Mouse (Mus musculus) T-helper 1 cell (primary cell): Measurements from ENCODE around the gene Abcc5.

Experiments
- in situ Hi-C: fragments of 300-600 bp; cut with MboI, MseI; formaldehyde crosslinking; loops from one replicate; pipeline ENCODE4 v1.15.1; 2025; ENCODE audit warnings: high pct_unique_total_duplicates

Abcc5 gene

DNA sequence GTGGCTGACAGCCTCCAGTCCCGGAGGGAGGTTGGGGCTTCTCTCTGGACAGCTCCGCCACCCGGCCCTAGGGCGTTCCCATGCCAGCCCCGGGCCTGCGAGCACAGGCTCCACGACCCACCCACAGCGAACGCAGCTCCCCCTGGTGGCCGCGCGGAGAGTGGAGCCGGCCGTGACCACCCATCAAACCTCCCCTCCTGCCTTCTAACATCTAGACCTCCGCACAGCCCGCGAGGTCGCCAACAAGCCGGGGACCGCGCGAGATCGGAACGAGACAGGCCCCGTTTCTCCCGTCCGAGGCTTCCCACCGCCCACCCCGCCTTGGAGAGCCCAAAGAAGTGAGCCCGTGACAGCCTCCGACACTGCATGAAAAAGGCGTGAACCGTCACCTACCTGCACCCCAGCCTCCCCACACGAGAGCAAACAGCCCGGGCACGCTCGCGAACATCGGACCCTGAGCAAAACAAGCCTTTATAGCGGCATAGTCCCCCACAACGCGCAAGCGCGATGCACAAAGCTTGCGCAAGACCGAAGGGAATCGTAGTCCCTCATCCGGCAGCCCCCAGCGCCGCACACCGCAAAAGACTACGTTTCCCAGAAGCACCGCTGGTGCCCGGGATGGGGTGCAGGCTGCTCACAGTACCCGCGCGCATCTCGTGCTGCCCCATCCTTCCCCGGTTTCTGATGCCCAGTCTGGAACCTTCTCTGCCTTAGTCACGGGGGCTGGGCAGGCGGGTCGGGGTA, at the start of gene Abcc5:
Gene Abcc5 (minus strand): TSS at position 540 of the 744 bp plus-strand sequence.
- in situ Hi-C loops: no loop called here

DNA sequence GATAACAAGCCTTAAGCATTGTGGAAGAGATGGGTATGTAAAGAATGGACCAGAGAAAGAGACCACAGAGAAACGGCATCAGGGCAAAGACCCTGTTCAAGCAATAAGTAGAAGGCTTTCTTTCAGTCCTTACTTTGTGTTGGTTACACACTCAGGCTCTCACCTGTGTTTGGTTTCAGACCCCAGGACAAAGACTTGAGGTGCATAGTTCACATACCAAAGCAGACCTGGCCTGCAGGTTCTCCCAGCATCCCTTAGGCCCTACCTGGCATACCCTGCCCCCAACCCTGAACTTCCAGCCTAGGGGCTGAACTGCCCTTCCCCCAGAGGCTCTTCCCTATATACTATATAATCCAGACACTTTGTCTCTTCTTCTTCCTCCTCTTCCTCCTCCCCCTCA, 49.1 kb upstream of the Abcc5 start:
- in situ Hi-C loops: no loop called here

DNA sequence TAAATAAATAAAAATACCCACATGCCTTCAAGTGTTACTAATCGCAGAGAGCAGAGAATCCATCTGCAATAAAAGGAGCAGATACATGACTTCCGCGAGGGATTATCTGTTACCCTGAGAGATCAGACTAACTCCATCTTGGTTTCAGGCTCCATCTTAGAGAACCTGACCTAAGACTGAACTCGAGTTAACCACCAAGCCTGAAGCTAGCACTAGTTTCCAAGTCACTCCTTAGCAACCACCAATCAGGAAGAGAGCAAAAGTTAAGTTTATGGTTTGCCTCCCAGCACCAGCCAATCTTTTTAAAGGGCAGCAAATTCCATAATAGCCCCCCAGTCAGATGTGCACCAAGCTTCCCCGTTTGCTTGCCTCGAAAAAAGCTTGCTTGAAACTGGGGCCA, 48.6 kb upstream of the Abcc5 start:
- in situ Hi-C loops: loop anchor here (5.0 to 25.0 kb wide), 2 partner anchors 37 to 712 kb away; partner anchors contain the start of gene B3gnt5

DNA sequence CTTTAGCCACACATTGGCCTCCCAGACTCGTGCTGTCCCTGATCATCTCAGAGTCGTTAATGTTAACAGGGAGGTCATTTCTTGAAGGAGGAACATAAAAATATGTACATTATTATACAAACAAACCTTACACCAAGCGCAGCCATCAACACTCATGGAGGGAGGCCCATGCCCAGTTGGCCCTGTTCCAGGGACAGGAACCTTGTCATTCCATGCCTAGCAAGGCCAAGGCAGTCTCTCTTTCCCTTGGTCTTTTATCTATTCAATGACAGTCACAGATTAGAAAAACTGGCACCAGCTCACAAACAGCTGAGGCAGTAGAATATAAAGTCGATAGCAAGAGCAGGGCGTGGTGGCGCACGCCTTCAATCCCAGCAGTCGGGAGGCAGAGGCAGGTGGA, 48.0 kb upstream of the Abcc5 start:
- in situ Hi-C loops: loop anchor here (5.0 to 25.0 kb wide), 2 partner anchors 37 to 712 kb away; partner anchors contain the start of gene B3gnt5

DNA sequence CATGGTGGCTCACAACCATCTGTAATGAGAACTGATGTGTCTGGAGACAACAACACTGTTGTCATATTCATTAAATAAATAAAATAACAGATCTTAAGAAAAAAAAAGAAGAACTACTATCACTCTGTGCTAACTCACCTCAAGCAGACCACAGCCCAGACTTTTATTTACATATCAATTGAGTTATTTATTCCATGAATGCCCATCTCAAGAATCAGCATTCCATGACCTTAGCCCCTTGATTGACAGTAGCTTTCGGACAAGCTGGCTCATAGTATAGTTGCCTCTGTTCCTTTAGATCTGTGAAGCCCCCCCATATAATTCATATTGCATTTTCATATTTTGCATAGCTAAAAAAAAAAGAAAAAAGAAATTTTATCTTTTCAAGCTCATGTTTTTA, 47.6 kb upstream of the Abcc5 start:
- in situ Hi-C loops: loop anchor here (5.0 to 25.0 kb wide), 2 partner anchors 36 to 711 kb away; partner anchors contain the start of gene B3gnt5

DNA sequence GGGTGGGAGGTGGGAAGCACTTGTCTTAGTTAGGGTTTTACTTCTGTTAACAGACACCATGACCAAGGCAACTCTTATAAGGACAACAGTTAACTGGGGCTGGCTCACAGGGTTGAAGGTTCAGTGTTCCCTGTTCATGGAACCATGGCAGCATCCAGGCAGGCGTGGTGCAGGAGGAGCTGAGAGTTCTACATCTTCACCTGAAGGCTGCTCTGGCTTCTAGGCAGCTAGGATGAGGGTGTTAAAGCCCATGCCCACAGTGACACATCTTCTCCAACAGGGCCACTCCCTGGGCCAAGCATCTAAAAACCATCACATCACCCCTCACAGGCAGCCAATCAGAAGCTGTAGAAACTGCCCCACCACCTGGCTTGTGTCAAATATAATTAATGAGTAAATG, 45.5 kb upstream of the Abcc5 start:
- in situ Hi-C loops: loop anchor here (5.0 to 25.0 kb wide), 2 partner anchors 34 to 709 kb away; partner anchors contain the start of gene B3gnt5

DNA sequence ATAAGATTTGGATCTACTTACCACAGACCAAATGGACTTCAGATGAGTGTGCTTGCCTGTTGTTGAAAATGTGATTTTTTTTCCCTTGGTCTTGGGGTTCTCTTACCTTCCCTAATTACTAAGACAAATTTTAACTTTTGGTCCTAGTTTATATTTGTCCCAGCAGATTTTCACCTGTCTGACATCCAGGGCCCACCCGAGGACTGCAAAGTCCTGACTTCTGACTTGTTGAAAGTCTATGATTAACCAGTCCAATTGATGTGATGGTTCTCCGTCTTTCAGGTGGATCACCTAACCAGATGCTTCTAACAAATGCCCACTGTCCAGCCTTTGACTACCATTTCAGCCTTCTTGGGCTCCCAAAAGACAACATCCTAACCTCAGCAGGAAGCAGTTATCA, 44.8 kb upstream of the Abcc5 start:
- in situ Hi-C loops: loop anchor here (5.0 to 25.0 kb wide), 2 partner anchors 34 to 709 kb away; partner anchors contain the start of gene B3gnt5

DNA sequence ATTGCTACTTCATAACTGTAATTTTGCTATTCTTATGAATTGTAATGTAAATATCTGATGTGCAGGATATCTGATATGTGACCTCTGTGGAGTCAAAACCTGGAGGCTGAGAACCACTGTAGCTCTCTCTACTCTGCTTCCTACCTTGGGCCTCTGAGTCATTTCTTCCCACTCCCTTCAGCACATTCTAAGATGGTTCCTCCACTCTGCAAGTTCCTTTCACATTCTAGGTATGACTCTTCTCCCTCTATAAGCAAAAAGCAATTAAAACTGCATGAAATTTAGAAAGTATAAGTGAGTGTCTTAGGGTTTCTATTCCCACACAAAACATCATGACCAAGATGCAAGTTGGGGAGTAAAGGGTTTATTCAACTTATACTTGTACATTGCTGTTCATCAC, 38.5 kb upstream of the Abcc5 start:
- in situ Hi-C loops: loop anchor here (25.0 kb wide), 1 partner anchor 702 kb away; the partner anchor contains the start of gene B3gnt5

DNA sequence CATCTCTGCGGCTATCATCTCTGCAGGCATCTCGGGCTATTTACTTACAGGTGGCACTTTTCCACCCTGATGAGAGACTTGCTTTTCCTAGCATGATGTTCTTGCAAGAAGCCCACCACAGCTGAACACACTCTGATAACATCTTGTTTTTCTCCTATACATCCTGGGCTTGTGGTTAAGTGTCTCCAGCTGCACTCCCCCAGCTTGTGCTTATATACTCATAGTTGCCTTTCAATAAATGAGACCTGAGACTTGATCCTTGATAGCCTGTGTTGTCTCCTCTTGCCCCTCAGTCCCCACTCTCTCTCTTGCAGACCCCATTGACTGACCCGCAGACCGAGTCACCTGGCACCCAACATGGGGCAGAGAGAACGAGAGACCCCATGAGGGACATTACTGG, 32.5 kb upstream of the Abcc5 start:
- in situ Hi-C loops: loop anchor here (25.0 kb wide), 1 partner anchor 696 kb away; the partner anchor contains the start of gene B3gnt5

DNA sequence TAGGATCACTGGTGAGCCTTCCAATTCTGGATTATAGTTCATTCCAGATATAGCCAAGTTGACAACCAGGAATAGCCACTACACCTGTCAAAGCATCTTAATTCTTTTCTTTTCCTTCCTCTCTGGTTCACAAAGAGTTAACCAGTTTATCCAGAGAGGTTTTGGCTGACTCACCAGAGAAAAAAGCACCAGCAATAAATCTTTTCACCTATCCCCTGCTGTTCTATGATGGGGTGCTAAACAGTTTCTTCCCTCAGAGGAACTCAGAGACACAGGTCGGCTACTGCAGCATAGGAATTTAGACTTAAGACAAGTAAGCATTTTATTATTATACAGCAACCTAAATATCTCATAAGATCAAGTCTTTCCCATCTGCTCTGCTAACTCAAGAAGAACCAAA, 29.9 kb upstream of the Abcc5 start:
- in situ Hi-C loops: loop anchor here (25.0 kb wide), 1 partner anchor 694 kb away; the partner anchor contains the start of gene B3gnt5

DNA sequence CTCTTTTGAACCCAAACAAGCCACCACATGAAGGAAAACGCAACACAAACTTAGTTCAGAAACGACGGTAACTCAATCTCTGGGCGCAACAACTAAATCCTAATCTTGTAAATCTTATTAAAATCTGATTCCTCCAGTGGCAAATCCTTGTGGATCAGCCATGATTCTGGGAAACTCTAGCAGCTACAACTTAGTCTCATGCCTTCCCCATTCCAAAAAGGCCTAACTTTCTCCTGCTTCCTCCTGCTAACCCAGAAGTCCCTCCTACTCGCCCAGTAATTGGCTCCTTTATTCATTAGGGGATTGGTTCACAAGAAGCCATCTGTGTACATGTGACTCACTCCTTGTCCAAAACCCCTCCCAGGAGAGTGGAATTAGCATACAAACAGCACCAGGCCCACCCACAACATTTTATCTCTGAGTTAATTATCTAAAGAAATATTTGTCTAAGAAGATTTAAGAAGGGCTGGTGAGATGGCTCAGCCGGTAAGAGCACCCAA, 28.0 kb upstream of the Abcc5 start:
- in situ Hi-C loops: loop anchor here (25.0 kb wide), 1 partner anchor 692 kb away; the partner anchor contains the start of gene B3gnt5

DNA sequence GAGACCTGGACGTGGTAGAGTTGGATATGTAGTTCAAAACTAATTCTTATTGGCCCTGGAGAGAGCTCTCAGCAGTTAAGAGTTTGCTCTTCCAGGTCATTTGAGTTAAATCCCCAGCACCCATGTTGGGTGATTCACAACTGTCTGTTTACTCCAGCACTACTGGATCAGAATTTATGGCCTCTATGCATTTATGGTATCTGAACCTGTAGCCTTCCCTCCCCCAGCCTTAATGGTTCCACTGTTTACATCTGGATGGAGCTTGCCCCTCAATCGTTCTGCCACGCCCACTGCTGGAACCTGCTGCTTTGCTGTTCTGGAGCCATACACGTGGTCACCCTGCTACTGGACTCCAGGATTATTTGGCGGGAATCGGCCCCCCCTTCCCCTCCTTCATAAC, 25.6 kb upstream of the Abcc5 start:
- in situ Hi-C loops: loop anchor here (25.0 kb wide), 1 partner anchor 689 kb away; the partner anchor contains the start of gene B3gnt5

DNA sequence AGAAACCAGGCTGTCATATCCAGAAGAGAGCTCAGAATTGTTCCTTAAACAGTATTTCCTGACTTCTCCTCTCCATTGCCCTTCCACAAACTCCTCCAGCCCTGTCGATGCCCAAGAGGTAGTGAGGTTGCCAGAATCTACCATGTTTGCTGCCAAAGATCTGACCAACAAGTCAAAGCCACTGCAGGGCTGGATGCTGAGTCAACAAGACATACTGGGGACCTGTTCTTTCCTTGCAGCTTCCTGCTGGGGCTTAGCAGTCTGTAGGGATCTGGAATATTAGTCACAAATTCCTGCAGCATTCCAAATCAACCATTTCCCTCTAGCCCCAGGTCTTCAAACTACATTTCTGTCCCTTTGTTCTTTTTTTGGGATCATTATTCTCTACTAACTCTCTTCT, 19.7 kb upstream of the Abcc5 start:
- in situ Hi-C loops: no loop called here

DNA sequence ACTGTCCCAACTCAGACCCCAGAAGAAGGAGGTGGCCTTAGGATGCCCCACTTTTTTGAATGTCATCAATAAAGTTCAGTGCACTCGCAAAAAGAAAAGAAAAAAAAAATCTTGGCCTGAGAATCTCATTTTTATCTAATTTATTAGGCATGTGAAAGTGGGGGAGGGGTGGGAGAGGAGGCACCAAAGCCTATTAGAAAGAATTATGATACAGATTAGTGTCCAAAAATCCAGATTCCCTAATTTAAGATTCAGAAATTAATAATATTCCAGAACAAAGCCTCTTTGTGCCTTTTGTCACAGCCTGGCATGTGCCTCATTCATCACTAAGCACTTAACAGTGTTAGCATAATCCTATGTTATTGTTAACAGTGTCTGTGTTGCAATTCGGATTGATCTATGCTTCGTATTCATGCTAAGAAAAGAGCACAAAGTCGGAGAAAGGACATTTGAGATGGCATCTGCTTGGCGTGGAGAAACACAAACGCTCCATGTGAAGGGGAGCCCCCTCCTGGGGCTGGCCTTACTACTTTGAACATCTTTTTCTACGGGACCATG, 18.7 kb upstream of the Abcc5 start:
- in situ Hi-C loops: no loop called here

DNA sequence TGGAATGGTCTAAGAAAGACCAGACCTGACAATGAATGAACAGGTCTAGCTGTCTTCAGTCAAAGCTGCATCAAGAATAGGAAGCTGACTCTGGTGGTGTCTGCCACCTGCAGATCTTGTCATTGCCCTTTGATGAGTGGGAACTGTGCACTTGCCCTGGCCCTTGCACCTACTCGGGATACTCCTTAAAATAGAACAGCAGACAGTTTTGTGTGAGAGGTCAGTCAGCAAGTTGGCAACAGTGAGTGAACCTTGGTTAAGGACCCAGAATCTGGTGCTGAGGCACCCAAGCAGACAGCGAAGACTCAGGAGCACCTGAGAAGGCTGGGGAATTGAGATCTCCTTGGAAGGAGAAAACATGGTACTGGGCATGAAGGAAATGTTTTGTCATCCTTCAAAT, 16.7 kb upstream of the Abcc5 start:
- in situ Hi-C loops: no loop called here

DNA sequence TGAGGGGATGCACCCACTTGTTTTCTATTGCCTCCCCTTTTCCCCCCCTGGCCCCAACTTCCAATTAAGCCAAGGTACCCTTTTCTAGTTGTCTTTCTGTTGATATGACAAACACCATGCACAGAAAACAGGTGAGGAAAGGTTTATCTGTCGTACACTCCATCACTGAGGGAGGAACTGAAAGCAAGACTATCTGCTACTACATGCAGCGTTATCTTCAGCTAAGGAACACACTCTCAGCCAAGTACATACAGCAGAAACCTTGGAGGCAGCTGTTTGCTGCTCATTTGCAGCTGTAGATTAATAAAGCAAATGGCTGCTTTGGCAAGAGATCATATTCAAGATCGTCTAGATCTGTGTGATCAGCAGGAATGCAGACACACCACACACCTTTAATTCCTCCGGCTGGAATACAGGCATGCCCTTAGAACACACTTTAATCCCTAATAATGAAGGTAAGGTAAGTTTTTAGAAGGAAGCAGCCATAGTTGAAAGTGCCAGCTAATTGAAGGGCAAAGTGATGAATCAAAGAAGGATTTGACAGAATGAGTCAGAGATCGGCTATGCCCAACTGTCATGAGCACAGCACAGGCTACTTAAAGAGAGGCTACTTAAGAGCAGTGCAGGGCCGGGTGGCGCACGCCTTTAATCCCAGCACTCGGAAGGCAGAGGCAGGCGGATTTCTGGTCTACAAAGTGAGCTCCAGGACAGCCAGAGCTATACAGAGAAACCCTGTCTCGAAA, 12.7 kb upstream of the Abcc5 start:
- in situ Hi-C loops: loop anchor here (5.0 kb wide), 1 partner anchor 33 kb away; no protein-coding TSS in a partner anchor

DNA sequence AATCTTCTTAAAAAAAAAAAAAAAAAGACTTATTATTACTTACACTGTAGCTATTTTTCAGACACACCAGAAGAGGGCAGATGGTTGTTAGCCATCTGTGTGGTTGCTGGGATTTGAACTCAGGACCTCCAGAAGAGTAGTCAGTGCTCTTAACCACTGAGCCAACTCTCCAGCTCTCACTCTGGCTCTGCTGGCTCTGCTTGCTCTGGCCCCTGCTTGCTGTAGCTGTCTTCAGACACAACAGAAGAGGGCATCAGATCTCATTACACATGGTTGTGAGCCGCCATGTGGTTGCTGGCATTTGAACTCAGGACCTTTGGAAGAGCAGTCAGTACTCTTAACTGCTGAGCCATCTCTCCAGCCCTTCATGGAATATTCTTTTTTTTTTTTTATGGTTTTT, 11.9 kb upstream of the Abcc5 start:
- in situ Hi-C loops: loop anchor here (5.0 kb wide), 1 partner anchor 34 kb away; no protein-coding TSS in a partner anchor

DNA sequence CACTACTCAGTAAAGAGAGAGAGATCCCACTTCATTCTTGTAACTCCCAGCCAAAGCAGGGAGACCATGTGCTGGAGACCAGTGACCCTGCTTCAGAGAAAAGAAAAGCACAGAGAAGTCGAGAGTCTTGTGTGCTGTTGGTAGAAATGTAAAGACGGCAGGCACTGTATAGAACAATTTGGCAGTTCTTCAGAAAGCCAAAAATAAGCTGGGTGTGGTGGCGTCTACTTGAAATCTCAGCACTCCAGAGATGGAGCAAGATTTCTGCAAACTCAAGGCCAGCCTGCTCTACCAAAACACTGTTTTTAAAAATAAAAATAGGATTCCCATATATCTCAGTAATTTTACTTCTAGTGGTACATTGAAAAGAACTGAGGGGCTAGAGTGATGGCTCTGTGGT, 10.1 kb upstream of the Abcc5 start:
- in situ Hi-C loops: loop anchor here (5.0 kb wide), 1 partner anchor 36 kb away; no protein-coding TSS in a partner anchor

DNA sequence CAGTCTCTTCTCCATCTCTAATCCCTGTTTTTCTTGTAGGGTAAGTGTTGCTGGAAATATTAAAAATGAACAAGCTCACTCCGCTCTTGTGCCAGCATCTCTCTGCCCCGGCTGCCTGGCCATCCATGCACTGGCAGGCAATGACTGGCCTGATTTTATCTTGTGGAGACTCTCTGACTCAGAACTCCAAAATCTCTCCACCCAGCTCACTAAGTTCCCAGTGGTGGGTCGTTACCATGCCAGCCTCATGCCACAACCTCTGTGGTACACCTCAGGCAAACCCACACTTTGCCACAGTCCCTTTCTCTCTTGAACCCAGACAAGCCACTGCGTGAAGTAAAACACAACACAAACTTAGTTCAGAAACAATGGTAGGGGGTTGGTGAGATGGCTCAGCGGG, 3.1 kb upstream of the Abcc5 start:
- in situ Hi-C loops: no loop called here

DNA sequence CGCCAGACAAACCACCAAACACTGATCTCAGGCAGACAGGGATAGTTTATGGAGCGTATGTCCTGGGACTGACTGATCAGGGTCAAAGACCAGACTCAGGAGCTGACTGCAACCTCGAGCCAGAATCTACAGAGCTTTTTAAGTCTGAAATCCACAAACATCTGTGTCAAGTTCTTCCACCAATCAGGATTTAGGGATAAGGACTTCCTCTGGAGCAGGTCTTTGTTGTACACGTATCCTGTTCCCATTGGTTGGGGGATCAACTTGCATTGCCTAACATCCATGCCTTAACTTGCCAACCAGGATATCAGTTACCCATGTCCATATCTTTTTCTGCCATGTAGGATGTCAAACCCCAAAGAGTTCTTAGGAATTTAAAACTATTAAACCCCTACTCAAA, 1.4 kb upstream of the Abcc5 start:
- in situ Hi-C loops: no loop called here
